Mouse (Mus musculus) urinary bladder, postnatal 14 days (tissue): ENCODE results near the gene Polm.

Source experiments
- DNase-seq: peaks from one replicate; pipeline ENCODE4 v3.0.0; 2021; ENCODE audit warnings: low spot score

Polm gene

GRCm38 (mm10) chr11:5837251-5838246, at the start of gene Polm:
Polm (minus strand) TSS chr11:5838016.
- peak; percentile 94 for DNase-seq

- DNase-seq, result no peak
These were observed 49.4 kb upstream of the Polm start for GRCm38 (mm10) chr11:5887250-5887649.

- peak; percentile 68 for DNase-seq
These were observed 48.4 kb upstream of the Polm start for GRCm38 (mm10) chr11:5886187-5886586.

GRCm38 (mm10) chr11:5882518-5882917, 44.7 kb upstream of the Polm start:
- DNase-seq, result no peak

GRCm38 (mm10) chr11:5879905-5880304, 42.1 kb upstream of the Polm start:
- peak; percentile 41 for DNase-seq

- no peak for DNase-seq
These were observed 40.8 kb upstream of the Polm start for GRCm38 (mm10) chr11:5878661-5879060.

GRCm38 (mm10) chr11:5877921-5878526, 40.2 kb upstream of the Polm start, which contains the start of gene Pold2:
Pold2 (minus strand) TSS chr11:5878292.
- peak; percentile 98 for DNase-seq

- DNase-seq, result no peak
These were observed 39.6 kb upstream of the Polm start for GRCm38 (mm10) chr11:5877421-5877820.

GRCm38 (mm10) chr11:5873192-5873591, 35.4 kb upstream of the Polm start:
- no peak for DNase-seq

GRCm38 (mm10) chr11:5872707-5873106, 34.9 kb upstream of the Polm start:
- no peak for DNase-seq

- DNase-seq, result no peak
These were observed 32.3 kb upstream of the Polm start for GRCm38 (mm10) chr11:5870069-5870468.

- DNase-seq, result no peak
These were observed 31.5 kb upstream of the Polm start for GRCm38 (mm10) chr11:5869331-5869730.

- DNase-seq, result no peak
These were observed 30.5 kb upstream of the Polm start for GRCm38 (mm10) chr11:5868324-5868723.

GRCm38 (mm10) chr11:5867196-5867595, 29.4 kb upstream of the Polm start:
- DNase-seq, result no peak

GRCm38 (mm10) chr11:5862394-5863105, 24.7 kb upstream of the Polm start:
- peak; percentile 56 for DNase-seq

- peak; percentile 73 for DNase-seq
These were observed 24.0 kb upstream of the Polm start, which contains the start of gene Aebp1 for GRCm38 (mm10) chr11:5861678-5862393. Aebp1 (plus strand) TSS chr11:5861947.

GRCm38 (mm10) chr11:5860639-5861038, 22.8 kb upstream of the Polm start:
- DNase-seq, result no peak

GRCm38 (mm10) chr11:5859883-5860550, 22.2 kb upstream of the Polm start:
- no peak for DNase-seq

GRCm38 (mm10) chr11:5858723-5859122, 20.9 kb upstream of the Polm start:
- no peak for DNase-seq

GRCm38 (mm10) chr11:5856479-5857130, 18.8 kb upstream of the Polm start:
- no peak for DNase-seq

- DNase-seq, result peak; percentile 48
These were observed 18.1 kb upstream of the Polm start for GRCm38 (mm10) chr11:5855902-5856301.
